8 mouse cellular contexts compared by ENCODE assay signal in the genomic region with DNA sequence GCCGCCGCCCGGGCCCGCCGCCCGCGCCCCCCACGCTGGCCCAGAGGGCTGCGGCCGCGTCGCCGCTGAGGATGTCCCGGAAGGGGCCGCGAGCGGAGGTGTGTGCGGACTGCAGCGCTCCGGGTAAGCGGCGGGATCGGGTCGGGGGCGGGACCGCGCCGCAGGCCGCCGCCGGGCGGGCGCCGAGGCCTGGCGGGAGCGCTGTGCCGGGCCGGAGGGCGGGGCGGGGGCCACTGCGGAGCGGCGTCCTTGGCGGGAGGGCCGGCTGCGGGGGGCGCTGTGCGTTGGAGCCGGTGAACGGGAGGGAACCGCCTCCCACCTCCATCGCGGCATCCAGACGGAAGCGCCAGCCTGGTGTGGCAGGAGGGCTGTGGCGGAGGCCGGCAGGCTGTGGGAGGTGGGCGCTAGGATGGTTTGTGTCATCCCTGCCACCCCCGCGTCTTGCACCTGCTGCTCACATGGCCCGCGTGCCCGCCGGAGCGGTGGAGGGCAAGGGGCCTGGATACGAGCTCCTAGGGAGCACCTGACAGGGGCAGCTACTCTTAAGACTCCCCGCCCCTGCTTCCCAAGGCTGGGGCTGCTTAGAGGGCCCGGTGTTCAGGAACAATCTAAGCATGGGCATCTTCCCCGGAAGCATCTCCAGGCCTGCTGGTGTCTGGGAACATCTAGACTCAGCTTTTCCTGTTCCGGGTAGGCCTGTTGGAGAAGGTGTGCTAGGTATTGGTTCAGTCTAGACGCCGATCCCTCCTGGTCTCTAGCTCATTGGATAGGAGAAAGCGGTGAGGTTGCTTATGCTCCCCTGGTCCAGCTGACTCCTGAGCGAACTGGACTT. TPM values are rescaled to one million over a fixed set of nuclear protein-coding genes. Genes with fewer than 3 reads are reported as not detected.
DNase-seq lines count a peak whose midpoint lies in the region; ATAC-seq and TF ChIP-seq lines count a peak whose summit lies in the region.

A gene (plus strand): TSS at position 51 of the 832 bp plus-strand sequence.

- no peak for TF ChIP-seq CTCF in cortical plate, adult 2 months (IDR thresholded peaks at IDR 0.05; ENCODE audit: extremely low read depth, insufficient read depth, low read length)
- TF ChIP-seq CTCF in intestine, postnatal 0 days (IDR thresholded peaks at IDR 0.05; ENCODE audit: low read depth): 0 out of 2 replicates have a peak, but pooled peaks have one; percentile 26

- ATAC-seq in intestine, postnatal 0 days: peak; percentile 30
- peak; percentile 4; the same call in 1 of the 2 replicates for ATAC-seq in liver, embryonic 11.5 days (replicated peaks; ENCODE audit: low FRiP score)

- WGBS in intestine, postnatal 0 days: 2% methylated on average over 45 of the region's 74 CpGs
- 2% methylated on average over 69 of the region's 74 CpGs for WGBS in liver, embryonic 11.5 days

- no peaks in the 10 kb centered on the region for H3K9me3 ChIP-seq in intestine, postnatal 0 days (ENCODE audit: control insufficient read depth)
- H3K9me3 ChIP-seq in liver, embryonic 11.5 days (ENCODE audit: control insufficient read depth, low read length): no peaks in the 10 kb centered on the region

- peak within 1 kb of the TSS; percentile 97 for H3K9ac ChIP-seq in intestine, postnatal 0 days (ENCODE audit: low read depth, low read length)
- H3K9ac ChIP-seq in liver, embryonic 11.5 days (ENCODE audit: low read depth, low read length): peak within 1 kb of the TSS; percentile 91

- H3K27me3 ChIP-seq in intestine, postnatal 0 days (replicated peaks; ENCODE audit: control insufficient read depth, insufficient read depth, low read length): no peaks in the 10 kb centered on the region
- no peaks in the 10 kb centered on the region for H3K27me3 ChIP-seq in liver, embryonic 11.5 days (replicated peaks; ENCODE audit: control insufficient read depth, insufficient read depth, low read length)

- peak within 1 kb of the TSS; percentile 80 for H3K27ac ChIP-seq in cortical plate, adult 2 months (ENCODE audit: insufficient read depth, low read length)
- H3K27ac ChIP-seq in intestine, postnatal 0 days (ENCODE audit: low read depth, low read length): peak within 1 kb of the TSS; percentile 98
- H3K27ac ChIP-seq in liver, embryonic 11.5 days (ENCODE audit: low read depth, low read length): peak within 1 kb of the TSS; percentile 91

- peak within 1 kb of the TSS; percentile 91 for H3K4me2 ChIP-seq in intestine, postnatal 0 days (replicated peaks; ENCODE audit: low read depth)
- peak within 1 kb of the TSS; percentile 98 for H3K4me2 ChIP-seq in liver, embryonic 11.5 days

- TF ChIP-seq POLR2A in cortical plate, adult 2 months (IDR thresholded peaks at IDR 0.05; ENCODE audit: extremely low read depth, insufficient read depth, low read length): peak; percentile 50; the same call in 1 of the 2 replicates

- peak within 1 kb of the TSS; percentile 54 for H3K4me3 ChIP-seq in cortical plate, adult 2 months (ENCODE audit: insufficient read depth, low read length)
- peak within 1 kb of the TSS; percentile 84 for H3K4me3 ChIP-seq in intestine, postnatal 0 days (ENCODE audit: low read depth, low read length)
- peak within 1 kb of the TSS; percentile 93 for H3K4me3 ChIP-seq in liver, embryonic 11.5 days (ENCODE audit: low read depth, low read length)

- DNase-seq in 3134 (ENCODE audit: extremely low read depth, insufficient read length, low spot score): peak; percentile 65
- peak; percentile 51 for DNase-seq in Muller cell, postnatal 12 days (ENCODE audit: inconsistent ontology term)
- no peak for DNase-seq in gonadal fat pad, adult 2 months (ENCODE audit: low read depth)
- no peak for DNase-seq in liver, embryonic 11.5 days (ENCODE audit: low spot score)
- DNase-seq in neural tube, embryonic 10.5 days (ENCODE audit: extremely low spot score, low spot score): peak; percentile 62
- peak; percentile 67 for DNase-seq in thymus, postnatal 14 days

- H3K36me3 ChIP-seq in intestine, postnatal 0 days (ENCODE audit: control insufficient read depth, insufficient read depth): peaks cover 5% of the 10 kb centered on the region; the same call in 1 of the 2 replicates
- H3K36me3 ChIP-seq in liver, embryonic 11.5 days (ENCODE audit: control insufficient read depth, insufficient read depth, low read length): no peaks in the 10 kb centered on the region

- peaks cover 9% of the 10 kb centered on the region for H3K4me1 ChIP-seq in cortical plate, adult 2 months (ENCODE audit: control insufficient read depth, insufficient read depth, low read length)
- H3K4me1 ChIP-seq in intestine, postnatal 0 days (replicated peaks; ENCODE audit: control insufficient read depth, insufficient read depth, low read length): peaks cover 20% of the 10 kb centered on the region; the same call in 1 of the 2 replicates
- H3K4me1 ChIP-seq in liver, embryonic 11.5 days (replicated peaks; ENCODE audit: control insufficient read depth, insufficient read depth, low read length): peaks cover 61% of the 10 kb centered on the region

RNA-seq across cellular contexts. Expression of the gene that starts here (rescaled TPM):
- 204 and 230 TPM in 2 replicates for polyA plus RNA-seq in cortical plate, adult 2 months (2012; rRNA removed)
- polyA plus RNA-seq in gonadal fat pad, adult 2 months (2012; rRNA removed): 55.4 and 69.2 TPM in 2 replicates
- 21.2 and 21.9 TPM in 2 replicates for polyA plus RNA-seq in intestine, postnatal 0 days (2015; fragmentation: Nextera tagmentation; extraction: Ambion mirVana)
- 10.1 and 14.1 TPM in 2 replicates for polyA plus RNA-seq in liver, embryonic 11.5 days (2014; fragmentation: Nextera tagmentation; extraction: Ambion mirVana)

Comparison
In these comparisons a context has a peak if more than half of its experiments do, and no peak if none do; other contexts are left out.
1. DNase-seq: peak in 3134 (single experiment), Muller cell, postnatal 12 days (single experiment), neural tube, embryonic 10.5 days (single experiment) and thymus, postnatal 14 days (single experiment); none in gonadal fat pad, adult 2 months (single experiment) and liver, embryonic 11.5 days (single experiment).
2. Peak in every context shown above with its lines, with median percentiles within 50 percentile points of each other: H3K27ac ChIP-seq and H3K4me3 ChIP-seq.